Mouse (Mus musculus) neutrophil, adult 5-6 weeks (primary cell): Measurements from ENCODE around the gene Mark3. TPM values are rescaled to one million over a fixed set of nuclear protein-coding genes. Genes with fewer than 3 reads are reported as not detected.

Source experiments
- total RNA-seq: library from RNA; stranded (forward); fragments of 200-1000 nt; gene quantifications from 2 replicates; pipeline ENCODE4 v1.2.3, GENCODE M21; 2017

The Mark3 gene
- total RNA-seq, 1 experiment from 2014 or later: 125 TPM

Other genes starting within 250 kb of the Mark3 start
- 3.1 and 4.8 TPM in 2 replicates for gene Cdc42bpb, start 196.8 kb upstream of the Mark3 start, total RNA-seq
- not detected in 2 replicates for gene Lbhd2, start 167.7 kb upstream of the Mark3 start, total RNA-seq
- gene Exoc3l4, start 157.5 kb upstream of the Mark3 start, total RNA-seq: 0.61 TPM in 1 of 2 replicates, not detected in the other
- 347 and 441 TPM in 2 replicates for gene Tnfaip2, start 132.1 kb upstream of the Mark3 start, total RNA-seq
- gene Gm266, start 88.7 kb upstream of the Mark3 start, total RNA-seq: not detected in 2 replicates
- 424 and 432 TPM in 2 replicates for gene Eif5, start 36.5 kb upstream of the Mark3 start, total RNA-seq
- gene Ckb, start 97.8 kb downstream of the Mark3 start, total RNA-seq: 4.3 and 4.5 TPM in 2 replicates
- 2.7 and 3.6 TPM in 2 replicates for gene Trmt61a, start 103.6 kb downstream of the Mark3 start, total RNA-seq
- 19.8 and 20.5 TPM in 2 replicates for gene Bag5, start 138.7 kb downstream of the Mark3 start, total RNA-seq
- gene Apopt1, start 138.7 kb downstream of the Mark3 start, total RNA-seq: 19.5 and 25.1 TPM in 2 replicates
- 81.2 and 169 TPM in 2 replicates for gene Klc1, start 184.3 kb downstream of the Mark3 start, total RNA-seq
- gene Xrcc3, start 239.3 kb downstream of the Mark3 start, total RNA-seq: 0.58 and 0.61 TPM in 2 replicates
- 2.3 and 2.9 TPM in 2 replicates for gene Zfyve21, start 239.6 kb downstream of the Mark3 start, total RNA-seq